Mouse (Mus musculus) kidney, embryonic 15.5 days (tissue): ENCODE data around the gene Unc13a. TPM values are rescaled to one million over a fixed set of nuclear protein-coding genes. Genes with fewer than 3 reads are reported as not detected.
A peak's percentile ranks its signal among the peaks of the same experiment; 100 is the strongest.

ENCODE experiments used
- ATAC-seq: fragments of 200-750 bp; cut with Nextera tagmentation; replicated peaks from 2 replicates; pipeline ENCODE4 v1.8.0; 2017; ENCODE audit warnings: moderate TSS enrichment; ENCODE audit not compliant: low FRiP score
- H3K27ac ChIP-seq: fragments of 300-500 bp; sonication (generic); 2 replicates; pipeline ENCODE4 v1.5.1; 2015; ENCODE audit warnings: mild to moderate bottlenecking, inconsistent platforms
- H3K27me3 ChIP-seq: fragments of 300-500 bp; sonication (generic); 2 replicates; pipeline ENCODE4 v1.6.1; 2015; ENCODE audit warnings: inconsistent platforms
- H3K36me3 ChIP-seq: fragments of 300-500 bp; sonication (generic); 2 replicates; pipeline ENCODE4 v1.6.1; 2015; ENCODE audit warnings: inconsistent platforms
- H3K4me1 ChIP-seq: fragments of 300-500 bp; sonication (generic); 2 replicates; pipeline ENCODE4 v1.6.1; 2015; ENCODE audit warnings: inconsistent platforms
- H3K4me2 ChIP-seq: fragments of 300-500 bp; sonication (generic); 2 replicates; pipeline ENCODE4 v1.6.1; 2015; ENCODE audit warnings: moderate library complexity, mild to moderate bottlenecking, inconsistent platforms
- H3K4me3 ChIP-seq: fragments of 300-500 bp; sonication (generic); replicated peaks from 2 replicates; pipeline ENCODE4 v1.5.1; 2015; ENCODE audit warnings: mild to moderate bottlenecking, inconsistent platforms
- H3K9ac ChIP-seq: fragments of 300-500 bp; sonication (generic); 2 replicates; pipeline ENCODE4 v1.6.1; 2015; ENCODE audit warnings: mild to moderate bottlenecking, inconsistent platforms
- H3K9me3 ChIP-seq: fragments of 300-500 bp; sonication (generic); replicated peaks from 2 replicates; pipeline ENCODE4 v1.6.1; 2016; ENCODE audit warnings: inconsistent platforms
- WGBS: fragments of 180-500 bp; shearing (Covaris S2); methylation state at CpG from one replicate; pipeline ENCODE4 v1.1.7; 2015; ENCODE audit warnings: mixed read lengths; 5-methylcytosine and 5-hydroxymethylcytosine counted together
- polyA plus RNA-seq: library from polyadenylated mRNA; unstranded; fragments of >200 nt; fragmentation: Nextera tagmentation; extraction: Ambion mirVana; gene quantifications from 2 replicates; pipeline ENCODE4 v1.2.1, GENCODE M21; 2015

Gene Unc13a
- polyA plus RNA-seq, 1 experiment from 2014 or later, result 1.2 TPM

- no peak for ATAC-seq
- Histone ChIP-seq H3K4me2 (0 out of 2 replicates have a peak overlapping the region, but pooled peaks have one; percentile 7), H3K9ac (no peak overlapping the region), H3K36me3 (no peaks in the 10 kb centered on the region), H3K4me1 (peaks cover 21% of the 10 kb centered on the region), H3K27me3 (peaks cover 94% of the 10 kb centered on the region), H3K9me3 (no peaks in the 10 kb centered on the region), H3K4me3 (no peak overlapping the region), H3K27ac (no peak overlapping the region)
- 25% methylated on average over 8 of the region's 9 CpGs for WGBS
These were observed 13.7 kb downstream of the Unc13a start for GRCm38 (mm10) chr8:71657816-71658215.

- H3K27me3 ChIP-seq, result peaks cover 68% of the 10 kb centered on the region
These were observed 17.0 kb downstream of the Unc13a start for GRCm38 (mm10) chr8:71654600-71654999.

GRCm38 (mm10) chr8:71645510-71645909, 26.0 kb downstream of the Unc13a start:
- no peaks in the 10 kb centered on the region for H3K27me3 ChIP-seq
- no peak overlapping the region for H3K9ac ChIP-seq
- no peaks in the 10 kb centered on the region for H3K9me3 ChIP-seq
- H3K4me2 ChIP-seq, result no peak overlapping the region
- 83% methylated on average over 9 of the region's 9 CpGs for WGBS
- ATAC-seq, result no peak
- no peak overlapping the region for H3K4me3 ChIP-seq
- peaks cover 6% of the 10 kb centered on the region; the same call in 1 of the 2 replicates for H3K4me1 ChIP-seq
- peak overlapping the region; percentile 60 for H3K27ac ChIP-seq
- H3K36me3 ChIP-seq, result no peaks in the 10 kb centered on the region

More at GRCm38 (mm10) chr8:71654600-71654999, 17.0 kb downstream of the Unc13a start:
- H3K36me3 ChIP-seq, result no peaks in the 10 kb centered on the region
- H3K27ac ChIP-seq, result no peak overlapping the region
- 1% methylated on average over 24 of the region's 24 CpGs for WGBS
- ATAC-seq, result 0 out of 2 replicates have a peak, but pooled peaks have one; percentile 24
- no peaks in the 10 kb centered on the region for H3K9me3 ChIP-seq
- no peak overlapping the region for H3K9ac ChIP-seq
- peaks cover 16% of the 10 kb centered on the region for H3K4me1 ChIP-seq
- peak overlapping the region; percentile 54 for H3K4me2 ChIP-seq
- peak overlapping the region; percentile 21; the same call in 1 of the 2 replicates for H3K4me3 ChIP-seq

GRCm38 (mm10) chr8:71639318-71639717, 32.2 kb downstream of the Unc13a start:
- Histone ChIP-seq H3K36me3 (no peaks in the 10 kb centered on the region), H3K27ac (no peak overlapping the region), H3K4me3 (no peak overlapping the region), H3K27me3 (peaks cover 22% of the 10 kb centered on the region), H3K9ac (no peak overlapping the region), H3K4me1 (peaks cover 5% of the 10 kb centered on the region), H3K9me3 (no peaks in the 10 kb centered on the region), H3K4me2 (no peak overlapping the region)
- 85% methylated on average over 4 of the region's 4 CpGs for WGBS
- no peak for ATAC-seq

- H3K36me3 ChIP-seq, result no peaks in the 10 kb centered on the region
- no peak for ATAC-seq
- no peak overlapping the region for H3K9ac ChIP-seq
- H3K4me1 ChIP-seq, result peaks cover 14% of the 10 kb centered on the region
- peaks cover 31% of the 10 kb centered on the region for H3K27me3 ChIP-seq
- H3K4me2 ChIP-seq, result no peak overlapping the region
- H3K9me3 ChIP-seq, result no peaks in the 10 kb centered on the region
- 79% methylated on average over 6 of the region's 6 CpGs for WGBS
- no peak overlapping the region for H3K4me3 ChIP-seq
- no peak overlapping the region for H3K27ac ChIP-seq
These were observed 33.2 kb downstream of the Unc13a start for GRCm38 (mm10) chr8:71638321-71638720.

GRCm38 (mm10) chr8:71637149-71638095, 34.1 kb downstream of the Unc13a start:
- ATAC-seq, result no peak
- Histone ChIP-seq H3K27ac (no peak overlapping the region), H3K4me2 (no peak overlapping the region), H3K9me3 (peaks cover 7% of the 10 kb centered on the region; the same call in 1 of the 2 replicates), H3K27me3 (peaks cover 40% of the 10 kb centered on the region), H3K36me3 (no peaks in the 10 kb centered on the region), H3K4me3 (no peak overlapping the region), H3K9ac (no peak overlapping the region), H3K4me1 (peaks cover 17% of the 10 kb centered on the region)
- WGBS, result 60% methylated on average over 8 of the region's 8 CpGs

- Histone ChIP-seq H3K4me3 (peak overlapping the region; percentile 28), H3K4me2 (peak overlapping the region; percentile 56), H3K36me3 (no peaks in the 10 kb centered on the region), H3K27me3 (peaks cover 60% of the 10 kb centered on the region), H3K4me1 (peaks cover 28% of the 10 kb centered on the region), H3K27ac (no peak overlapping the region), H3K9me3 (peaks cover 7% of the 10 kb centered on the region; the same call in 1 of the 2 replicates), H3K9ac (no peak overlapping the region)
- ATAC-seq, result peak; percentile 34
- WGBS, result 1% methylated on average over 26 of the region's 26 CpGs
These were observed 37.4 kb downstream of the Unc13a start for GRCm38 (mm10) chr8:71633981-71634667.

GRCm38 (mm10) chr8:71633164-71633563, 38.4 kb downstream of the Unc13a start:
- Histone ChIP-seq H3K27ac (no peak overlapping the region), H3K4me1 (peaks cover 37% of the 10 kb centered on the region), H3K9ac (no peak overlapping the region), H3K4me2 (peak overlapping the region; percentile 56), H3K4me3 (no peak overlapping the region), H3K27me3 (peaks cover 60% of the 10 kb centered on the region), H3K36me3 (no peaks in the 10 kb centered on the region), H3K9me3 (peaks cover 7% of the 10 kb centered on the region; the same call in 1 of the 2 replicates)
- 16% methylated on average over 19 of the region's 22 CpGs for WGBS
- no peak for ATAC-seq

GRCm38 (mm10) chr8:71631897-71632296, 39.7 kb downstream of the Unc13a start:
- H3K9me3 ChIP-seq, result peaks cover 7% of the 10 kb centered on the region; the same call in 1 of the 2 replicates
- 63% methylated on average over 2 of the region's 2 CpGs for WGBS
- peaks cover 60% of the 10 kb centered on the region for H3K27me3 ChIP-seq
- no peak overlapping the region for H3K4me3 ChIP-seq
- H3K4me2 ChIP-seq, result no peak overlapping the region
- H3K27ac ChIP-seq, result no peak overlapping the region
- H3K4me1 ChIP-seq, result peaks cover 48% of the 10 kb centered on the region
- no peak for ATAC-seq
- H3K36me3 ChIP-seq, result no peaks in the 10 kb centered on the region
- no peak overlapping the region for H3K9ac ChIP-seq

- Histone ChIP-seq H3K9me3 (peaks cover 7% of the 10 kb centered on the region; the same call in 1 of the 2 replicates), H3K27me3 (peaks cover 52% of the 10 kb centered on the region), H3K9ac (no peak overlapping the region), H3K4me2 (no peak overlapping the region), H3K4me1 (peaks cover 48% of the 10 kb centered on the region), H3K27ac (no peak overlapping the region), H3K4me3 (no peak overlapping the region), H3K36me3 (peaks cover 11% of the 10 kb centered on the region; the same call in 1 of the 2 replicates)
- 84% methylated on average over 6 of the region's 6 CpGs for WGBS
- no peak for ATAC-seq
These were observed 40.8 kb downstream of the Unc13a start for GRCm38 (mm10) chr8:71630761-71631160.

- Histone ChIP-seq H3K27me3 (peaks cover 42% of the 10 kb centered on the region), H3K4me2 (peak overlapping the region; percentile 88), H3K4me1 (peaks cover 48% of the 10 kb centered on the region), H3K4me3 (peak overlapping the region; percentile 54), H3K27ac (no peak overlapping the region; the same call in 1 of the 2 replicates), H3K36me3 (peaks cover 21% of the 10 kb centered on the region; the same call in 1 of the 2 replicates), H3K9me3 (peaks cover 7% of the 10 kb centered on the region; the same call in 1 of the 2 replicates), H3K9ac (peak overlapping the region; percentile 48)
- ATAC-seq, result peak; percentile 27
- WGBS, result 3% methylated on average over 25 of the region's 25 CpGs
These were observed 41.8 kb downstream of the Unc13a start for GRCm38 (mm10) chr8:71629781-71630212.
